Mouse (Mus musculus) forebrain, embryonic 10.5 days (tissue): Measurements from ENCODE around the gene Ywhae. TPM values are rescaled to one million over a fixed set of nuclear protein-coding genes. Genes with fewer than 3 reads are reported as not detected.

Experiments used
- DNase-seq: peaks from one replicate; pipeline ENCODE4 v3.0.0-alpha.2; 2017; ENCODE audit warnings: low spot score; ENCODE audit errors: extremely low spot score
- H3K27ac ChIP-seq: fragments of 300-500 bp; sonication (generic); 2 replicates; pipeline ENCODE4 v1.5.1; 2016; ENCODE audit warnings: mild to moderate bottlenecking
- H3K27me3 ChIP-seq: fragments of 300-500 bp; sonication (generic); 2 replicates; pipeline ENCODE4 v1.6.1; 2016; ENCODE audit warnings: mild to moderate bottlenecking; ENCODE audit not compliant: poor library complexity, severe bottlenecking
- H3K36me3 ChIP-seq: fragments of 300-500 bp; sonication (generic); replicated peaks from 2 replicates; pipeline ENCODE4 v1.6.1; 2016; ENCODE audit warnings: mild to moderate bottlenecking, moderate library complexity
- H3K4me1 ChIP-seq: fragments of 300-500 bp; sonication (generic); 2 replicates; pipeline ENCODE4 v1.6.1; 2016
- H3K4me3 ChIP-seq: fragments of 300-500 bp; sonication (generic); 2 replicates; pipeline ENCODE4 v1.5.1; 2016; ENCODE audit warnings: mild to moderate bottlenecking, moderate library complexity
- H3K9me3 ChIP-seq: fragments of 300-500 bp; sonication (generic); 2 replicates; pipeline ENCODE4 v1.6.1; 2016; ENCODE audit warnings: mild to moderate bottlenecking, moderate library complexity
- WGBS: fragments of 180-500 bp; shearing (Covaris S2); methylation state at CpG from one replicate; pipeline ENCODE4 v1.1.7; 2016; 5-methylcytosine and 5-hydroxymethylcytosine counted together
- polyA plus RNA-seq: library from polyadenylated mRNA; unstranded; fragments of >200 nt; fragmentation: Nextera tagmentation; extraction: Ambion mirVana; gene quantifications from 2 replicates; pipeline ENCODE4 v1.2.1, GENCODE M21; 2016

Gene Ywhae
- polyA plus RNA-seq, 1 experiment from 2014 or later, result 1,332 TPM

DNA sequence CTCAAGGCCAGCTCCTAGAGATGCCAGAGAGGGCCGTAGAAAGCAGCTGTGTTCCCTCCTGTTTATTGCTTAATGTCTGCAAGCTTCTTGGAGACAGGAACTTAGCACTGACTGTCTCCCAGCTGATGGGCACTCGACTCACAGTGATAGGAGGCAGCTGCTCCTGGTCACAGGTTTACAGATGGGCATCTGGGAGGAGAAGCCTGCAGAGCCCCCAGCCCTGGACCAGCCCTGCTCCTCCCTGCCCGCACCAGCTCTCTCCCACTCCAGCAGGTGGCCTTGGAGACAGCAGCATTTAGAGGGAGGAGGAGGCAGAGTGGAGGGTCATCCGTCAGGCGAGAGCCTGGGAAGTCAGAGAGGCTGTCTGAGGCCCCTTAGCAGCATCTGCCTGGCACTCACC is 74.8 kb downstream of the Ywhae start:
- no peaks in the 10 kb centered on the region for H3K9me3 ChIP-seq
- no peak for DNase-seq
- 62% methylated on average over 5 of the region's 5 CpGs for WGBS
- no peak overlapping the region for H3K4me3 ChIP-seq
- H3K27ac ChIP-seq, result no peak overlapping the region
- no peaks in the 10 kb centered on the region for H3K27me3 ChIP-seq
- H3K36me3 ChIP-seq, result no peaks in the 10 kb centered on the region
- H3K4me1 ChIP-seq, result no peaks in the 10 kb centered on the region

- H3K4me1 ChIP-seq, result peaks cover 8% of the 10 kb centered on the region
- no peak for DNase-seq
- no peak overlapping the region for H3K27ac ChIP-seq
- no peaks in the 10 kb centered on the region for H3K9me3 ChIP-seq
- H3K4me3 ChIP-seq, result no peak overlapping the region
- no peaks in the 10 kb centered on the region for H3K36me3 ChIP-seq
- 91% methylated on average over 3 of the region's 3 CpGs for WGBS
- H3K27me3 ChIP-seq, result no peaks in the 10 kb centered on the region; the same call in 1 of the 2 replicates
These were observed 77.9 kb downstream of the Ywhae start for GRCm38 (mm10) chr11:75810526-75810925.

DNA sequence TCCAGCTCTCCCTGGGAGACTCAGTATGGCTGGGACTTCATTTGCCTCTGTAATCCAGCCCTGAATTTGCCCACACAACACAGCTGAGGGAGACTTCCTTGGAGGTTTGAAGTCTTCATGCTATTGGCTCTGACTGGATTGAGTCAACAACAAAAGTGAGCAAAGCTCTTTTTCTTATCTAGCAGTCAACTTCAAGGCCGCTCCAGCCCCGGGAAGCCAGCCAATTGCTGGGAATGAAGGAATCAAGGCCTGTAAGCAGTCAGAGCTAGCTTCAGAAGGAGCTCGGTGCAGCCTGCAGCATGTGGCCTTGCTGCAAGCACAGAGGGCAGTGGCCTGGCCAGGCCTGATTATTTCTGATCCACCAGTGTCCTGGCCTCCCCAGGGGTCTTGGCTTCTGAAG is 79.2 kb downstream of the Ywhae start:
- WGBS, result 75% methylated on average over 3 of the region's 3 CpGs
- peak overlapping the region; percentile 22; the same call in 1 of the 2 replicates for H3K27ac ChIP-seq

GRCm38 (mm10) chr11:75813085-75813484 is 80.4 kb downstream of the Ywhae start:
- 74% methylated on average over 10 of the region's 10 CpGs for WGBS
- H3K27ac ChIP-seq, result no peak overlapping the region
- no peaks in the 10 kb centered on the region for H3K9me3 ChIP-seq
- no peak for DNase-seq
- peaks cover 6% of the 10 kb centered on the region; the same call in 1 of the 2 replicates for H3K27me3 ChIP-seq
- H3K4me3 ChIP-seq, result no peak overlapping the region
- peaks cover 13% of the 10 kb centered on the region for H3K4me1 ChIP-seq
- no peaks in the 10 kb centered on the region for H3K36me3 ChIP-seq

More for the DNA sequence above, 79.2 kb downstream of the Ywhae start:
- Histone ChIP-seq H3K9me3 (no peaks in the 10 kb centered on the region), H3K36me3 (no peaks in the 10 kb centered on the region), H3K27me3 (no peaks in the 10 kb centered on the region; the same call in 1 of the 2 replicates), H3K4me1 (peaks cover 8% of the 10 kb centered on the region), H3K4me3 (no peak overlapping the region)
- DNase-seq, result no peak

Other genes starting within 250 kb of the Ywhae start
- 77.5 and 78.7 TPM in 2 replicates for gene Prpf8, start 246.1 kb upstream of the Ywhae start, polyA plus RNA-seq
- 0.15 and 0.26 TPM in 2 replicates for gene Rilp, start 222.8 kb upstream of the Ywhae start, polyA plus RNA-seq
- 5.1 and 5.4 TPM in 2 replicates for gene Scarf1, start 219.3 kb upstream of the Ywhae start, polyA plus RNA-seq
- 5.5 and 6.1 TPM in 2 replicates for gene Slc43a2, start 201.2 kb upstream of the Ywhae start, polyA plus RNA-seq
- gene Pitpna, start 144.8 kb upstream of the Ywhae start, polyA plus RNA-seq, result 59.2 and 61.9 TPM in 2 replicates
- gene Inpp5k, start 101.9 kb upstream of the Ywhae start, polyA plus RNA-seq, result 14.1 and 16.0 TPM in 2 replicates
- gene Myo1c, start 82.4 kb upstream of the Ywhae start, polyA plus RNA-seq, result 16.6 and 17.6 TPM in 2 replicates
- gene Crk, start 53.6 kb upstream of the Ywhae start, polyA plus RNA-seq, result 122 and 130 TPM in 2 replicates
- gene Doc2b, start 63.2 kb downstream of the Ywhae start, polyA plus RNA-seq, result 0.10 and 0.17 TPM in 2 replicates
- 2.1 and 2.9 TPM in 2 replicates for gene Rph3al, start 205.6 kb downstream of the Ywhae start, polyA plus RNA-seq